Mouse (Mus musculus): ENCODE results near the gene Cenpu.

DNA sequence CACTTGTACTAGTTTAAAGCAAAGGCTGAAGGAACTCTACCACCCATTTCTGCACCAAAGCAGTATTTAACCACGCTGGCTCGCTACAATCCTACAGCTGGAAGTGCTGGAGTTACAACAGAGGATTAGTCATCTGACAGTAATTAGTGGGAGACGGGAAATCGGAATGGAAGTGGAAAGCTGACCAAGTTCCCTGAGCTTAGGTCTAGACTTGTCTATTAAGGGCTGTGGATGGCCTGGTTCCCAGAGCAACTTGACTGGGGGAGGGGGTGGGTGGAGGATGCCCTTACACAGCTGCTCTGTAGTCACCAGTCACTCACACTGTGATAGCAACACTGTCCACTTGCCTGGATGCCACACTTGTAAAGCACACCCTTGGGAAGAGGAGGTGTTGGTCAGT lies 61.5 kb downstream of the Cenpu start:
- TF ChIP-seq CTCF (IDR thresholded peaks at IDR 0.05; ENCODE audit: extremely low read depth, insufficient read depth, insufficient read length, insufficient replicate concordance) (no peak), POLR2A (IDR thresholded peaks at IDR 0.05; ENCODE audit: low read depth, low read length) (no peak)

Measured in spleen, adult 2 months (tissue).